Mouse (Mus musculus) cerebellum, adult 2 months (tissue): ENCODE results near the gene Hist1h1d.

ENCODE experiments used
- CTCF ChIP-seq: fragments of 200-500 bp; IDR thresholded peaks from 2 replicates; pipeline ENCODE4 v1.5.1; 2011; ENCODE audit warnings: low read depth, mild to moderate bottlenecking, control low read depth, low read length, moderate library complexity, borderline replicate concordance; ENCODE audit not compliant: insufficient read depth
- POLR2A ChIP-seq: fragments of 200-500 bp; IDR thresholded peaks from 2 replicates; pipeline ENCODE4 v1.6.1; 2011; ENCODE audit warnings: low read length, control low read depth, borderline replicate concordance; ENCODE audit not compliant: insufficient read depth

DNA sequence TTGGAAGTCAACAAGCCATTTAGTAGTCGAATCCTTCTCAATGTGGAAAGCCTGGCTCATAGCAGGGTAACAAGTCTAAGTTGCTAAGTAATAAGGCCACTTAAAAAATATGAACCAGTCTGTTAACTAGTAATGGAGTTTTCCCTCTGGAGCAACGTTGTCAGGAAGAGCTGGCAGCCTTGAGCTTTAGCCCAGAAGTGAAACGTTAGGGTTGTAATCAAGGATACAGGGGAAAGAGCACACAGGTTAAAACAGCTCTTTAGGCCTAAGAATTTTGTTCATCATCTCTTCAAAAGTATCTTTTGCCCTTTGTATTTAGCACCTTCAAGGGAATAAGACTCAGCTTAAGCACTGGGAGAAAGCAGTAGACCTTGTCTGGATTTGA is 2.3 kb upstream of the Hist1h1d start:
- TF ChIP-seq CTCF: no peak
- no peak for TF ChIP-seq POLR2A
